Mouse (Mus musculus) lung, adult 10 weeks (tissue): Measurements from ENCODE around the gene Spink8. TPM values are rescaled to one million over a fixed set of nuclear protein-coding genes. Genes with fewer than 3 reads are reported as not detected.

Experiments
- polyA plus RNA-seq: library from polyadenylated mRNA; stranded (reverse); fragments of 350-450 nt; fragmentation: Illumina TruSeq; extraction: RNeasy Lipid Tissue Mini Kit (QIAGEN cat#74804); gene quantifications from one replicate; pipeline ENCODE4 v1.2.3, GENCODE M21; 2014; ENCODE audit warnings: low read depth, low replicate concordance; ENCODE audit not compliant: insufficient read depth

The Spink8 gene
- polyA plus RNA-seq = not detected

GRCm38 (mm10) chr9:109811980-109812379, at the start of gene Spink8:
TSS of gene Spink8 (plus strand) at chr9:109812280.

GRCm38 (mm10) chr9:109790570-109790969, 21.5 kb upstream of the Spink8 start, which contains the start of gene Fbxw27:
TSS of gene Fbxw27 (minus strand) at chr9:109790670.

GRCm38 (mm10) chr9:109832391-109833087, 20.5 kb downstream of the Spink8 start, which contains the start of gene Nme6:
TSS of gene Nme6 (plus strand) at chr9:109832749.

GRCm38 (mm10) chr9:109849312-109849758, 37.3 kb downstream of the Spink8 start, which contains the start of gene Camp:
TSS of gene Camp (minus strand) at chr9:109849617.

GRCm38 (mm10) chr9:109874797-109875691, 63.0 kb downstream of the Spink8 start, which contains the start of gene Cdc25a:
TSS of gene Cdc25a (plus strand) at chr9:109875579.

Other genes starting within 250 kb of the Spink8 start
- not detected for gene Fbxw15, start 244.0 kb upstream of the Spink8 start, polyA plus RNA-seq
- gene Fbxw24, start 186.2 kb upstream of the Spink8 start, polyA plus RNA-seq = not detected
- gene Fbxw25, start 147.6 kb upstream of the Spink8 start, polyA plus RNA-seq = not detected
- gene Fbxw18, start 109.6 kb upstream of the Spink8 start, polyA plus RNA-seq = not detected
- gene Fbxw26, start 66.2 kb upstream of the Spink8 start, polyA plus RNA-seq = not detected
- not detected for gene Fbxw27, start 21.6 kb upstream of the Spink8 start, polyA plus RNA-seq
- gene Nme6, start 20.5 kb downstream of the Spink8 start, polyA plus RNA-seq = 15.4 TPM
- gene Camp, start 37.3 kb downstream of the Spink8 start, polyA plus RNA-seq = 0.59 TPM
- gene Cdc25a, start 63.3 kb downstream of the Spink8 start, polyA plus RNA-seq = 4.7 TPM
- 71.6 TPM for gene Map4, start 119.2 kb downstream of the Spink8 start, polyA plus RNA-seq